Mouse (Mus musculus) thymus, adult 2 months (tissue): ENCODE data around the gene Ptpn6.

ENCODE experiments used
- CTCF ChIP-seq: fragments of 200-500 bp; IDR thresholded peaks from 2 replicates; pipeline ENCODE4 v1.5.1; 2012; ENCODE audit warnings: mild to moderate bottlenecking, control low read depth, low read length, moderate library complexity, borderline replicate concordance; ENCODE audit not compliant: control insufficient read depth, poor library complexity, insufficient read depth; ENCODE audit errors: extremely low read depth
- POLR2A ChIP-seq: fragments of 200-500 bp; IDR thresholded peaks from 2 replicates; pipeline ENCODE4 v1.6.1; 2012; ENCODE audit warnings: mild to moderate bottlenecking, low read length, control low read depth, moderate library complexity; ENCODE audit not compliant: control insufficient read depth, poor library complexity, insufficient read depth; ENCODE audit errors: extremely low read depth

- TF ChIP-seq CTCF (no peak), POLR2A (no peak)
Observed at GRCm38 (mm10) chr6:124767920-124768703, 29.6 kb upstream of the Ptpn6 start.
